ENCODE assay signal across 8 mouse cellular contexts in genomic region chr3:89164506-89165267, GRCm38 (mm10). TPM values are rescaled to one million over a fixed set of nuclear protein-coding genes. Genes with fewer than 3 reads are reported as not detected.
DNase-seq lines count a peak whose midpoint lies in the region; ATAC-seq and TF ChIP-seq lines count a peak whose summit lies in the region.

Clk2 (plus strand) TSS chr3:89164795.

- peak within 1 kb of the TSS; percentile 73 for H3K4me2 ChIP-seq in forebrain, embryonic 11.5 days (ENCODE audit: low read depth, low read length, severe bottlenecking)
- H3K4me2 ChIP-seq in heart, embryonic 16.5 days (ENCODE audit: low read depth, low read length): peak within 1 kb of the TSS; percentile 86
- peak within 1 kb of the TSS; percentile 86 for H3K4me2 ChIP-seq in liver, embryonic 16.5 days (ENCODE audit: low read depth, low read length)
- peak within 1 kb of the TSS; percentile 86 for H3K4me2 ChIP-seq in neural tube, embryonic 13.5 days

- TF ChIP-seq POLR2A in testis, adult 2 months (IDR thresholded peaks at IDR 0.05; ENCODE audit: control insufficient read depth, low read depth, low read length): peak; percentile 79

- H3K27ac ChIP-seq in forebrain, embryonic 11.5 days (ENCODE audit: low read depth, low read length): peak within 1 kb of the TSS; percentile 87
- peak within 1 kb of the TSS; percentile 99 for H3K27ac ChIP-seq in heart, embryonic 16.5 days (ENCODE audit: low read length)
- peak within 1 kb of the TSS; percentile 93 for H3K27ac ChIP-seq in liver, embryonic 16.5 days (ENCODE audit: low read length)
- H3K27ac ChIP-seq in neural tube, embryonic 13.5 days (replicated peaks): peak within 1 kb of the TSS; percentile 95
- peak within 1 kb of the TSS; percentile 95 for H3K27ac ChIP-seq in testis, adult 2 months (ENCODE audit: control insufficient read depth, insufficient read depth, low read depth, low read length)

- H3K4me1 ChIP-seq in forebrain, embryonic 11.5 days (replicated peaks; ENCODE audit: control insufficient read depth, insufficient read depth, low read length): peaks cover 17% of the 10 kb centered on the region; the same call in 1 of the 2 replicates
- peaks cover 21% of the 10 kb centered on the region for H3K4me1 ChIP-seq in heart, embryonic 16.5 days (ENCODE audit: control insufficient read depth, insufficient read depth, low read length)
- peaks cover 29% of the 10 kb centered on the region for H3K4me1 ChIP-seq in liver, embryonic 16.5 days (ENCODE audit: control insufficient read depth, low read depth, low read length)
- H3K4me1 ChIP-seq in neural tube, embryonic 13.5 days (replicated peaks): peaks cover 32% of the 10 kb centered on the region
- peaks cover 10% of the 10 kb centered on the region for H3K4me1 ChIP-seq in testis, adult 2 months (ENCODE audit: control insufficient read depth, insufficient read depth, low read length)

- peaks cover 16% of the 10 kb centered on the region for H3K36me3 ChIP-seq in forebrain, embryonic 11.5 days (ENCODE audit: control insufficient read depth, insufficient read depth, low read length)
- peaks cover 22% of the 10 kb centered on the region for H3K36me3 ChIP-seq in heart, embryonic 16.5 days (ENCODE audit: control insufficient read depth, insufficient read depth)
- H3K36me3 ChIP-seq in liver, embryonic 16.5 days (ENCODE audit: control insufficient read depth, insufficient read depth): peaks cover 20% of the 10 kb centered on the region
- peaks cover 30% of the 10 kb centered on the region for H3K36me3 ChIP-seq in neural tube, embryonic 13.5 days
- peaks cover 8% of the 10 kb centered on the region for H3K36me3 ChIP-seq in testis, adult 2 months (ENCODE audit: control insufficient read depth, insufficient read depth, low read length)

- no peaks in the 10 kb centered on the region for H3K9me3 ChIP-seq in forebrain, embryonic 11.5 days (ENCODE audit: control insufficient read depth, low read length)
- H3K9me3 ChIP-seq in heart, embryonic 16.5 days (replicated peaks; ENCODE audit: control insufficient read depth, low read length): no peaks in the 10 kb centered on the region
- no peaks in the 10 kb centered on the region for H3K9me3 ChIP-seq in liver, embryonic 16.5 days (replicated peaks; ENCODE audit: control insufficient read depth, low read length)
- H3K9me3 ChIP-seq in neural tube, embryonic 13.5 days: no peaks in the 10 kb centered on the region

- no peak for TF ChIP-seq CTCF in testis, adult 2 months (IDR thresholded peaks at IDR 0.05; ENCODE audit: control insufficient read depth, insufficient read depth, insufficient replicate concordance, low read depth, low read length)

- no peaks in the 10 kb centered on the region for H3K27me3 ChIP-seq in forebrain, embryonic 11.5 days (ENCODE audit: control insufficient read depth, insufficient read depth, low read length)
- H3K27me3 ChIP-seq in heart, embryonic 16.5 days (ENCODE audit: control insufficient read depth, insufficient read depth, low read length): no peaks in the 10 kb centered on the region
- peaks cover 3% of the 10 kb centered on the region for H3K27me3 ChIP-seq in liver, embryonic 16.5 days (ENCODE audit: control insufficient read depth, insufficient read depth, low read depth, low read length)
- no peaks in the 10 kb centered on the region for H3K27me3 ChIP-seq in neural tube, embryonic 13.5 days
- H3K27me3 ChIP-seq in testis, adult 2 months (ENCODE audit: control insufficient read depth, insufficient read depth, low read length): no peaks in the 10 kb centered on the region

- WGBS in forebrain, embryonic 11.5 days: under 1% methylated on average over 76 of the region's 79 CpGs
- WGBS in heart, embryonic 16.5 days: under 1% methylated on average over 68 of the region's 79 CpGs
- WGBS in liver, embryonic 16.5 days (ENCODE audit: insufficient replicate concordance): under 1% methylated on average over 78 of the region's 79 CpGs
- WGBS in neural tube, embryonic 13.5 days: under 1% methylated on average over 77 of the region's 79 CpGs

- DNase-seq in CD8-positive naive resting alpha-beta T cell, adult 2 months (ENCODE audit: low read depth in 2 of 2, low spot score in 2 of 2): peak; percentile 89
- peak; percentile 86 for DNase-seq in c-Kit-positive CD71-negative TER-119-negative erythroid progenitor cells, embryonic 14.5 days (ENCODE audit: low read depth)
- DNase-seq in forebrain, embryonic 11.5 days (ENCODE audit: low spot score): peak; percentile 97
- DNase-seq in kidney, postnatal 4 days: peak; percentile 95 to 97

- ATAC-seq in forebrain, embryonic 11.5 days (replicated peaks; ENCODE audit: low FRiP score): peak; percentile 97
- peak; percentile 99 for ATAC-seq in heart, embryonic 16.5 days (replicated peaks; ENCODE audit: extremely low read depth, insufficient read depth, low FRiP score)
- peak; percentile 98 for ATAC-seq in liver, embryonic 16.5 days (ENCODE audit: low read depth)
- ATAC-seq in neural tube, embryonic 13.5 days (ENCODE audit: low read depth): peak; percentile 94

- peak within 1 kb of the TSS; percentile 89 for H3K9ac ChIP-seq in forebrain, embryonic 11.5 days (ENCODE audit: low read length)
- H3K9ac ChIP-seq in heart, embryonic 16.5 days (ENCODE audit: low read length): peak within 1 kb of the TSS; percentile 99
- H3K9ac ChIP-seq in liver, embryonic 16.5 days (ENCODE audit: low read depth, low read length): peak within 1 kb of the TSS; percentile 90
- H3K9ac ChIP-seq in neural tube, embryonic 13.5 days: peak within 1 kb of the TSS; percentile 95

- peak within 1 kb of the TSS; percentile 91 for H3K4me3 ChIP-seq in forebrain, embryonic 11.5 days (ENCODE audit: low read depth, low read length)
- peak within 1 kb of the TSS; percentile 97 for H3K4me3 ChIP-seq in heart, embryonic 16.5 days (ENCODE audit: low read length)
- H3K4me3 ChIP-seq in liver, embryonic 16.5 days (ENCODE audit: low read depth, low read length): peak within 1 kb of the TSS; percentile 86
- H3K4me3 ChIP-seq in neural tube, embryonic 13.5 days: peak within 1 kb of the TSS; percentile 94
- H3K4me3 ChIP-seq in testis, adult 2 months (ENCODE audit: control insufficient read depth, low read depth, low read length): peak within 1 kb of the TSS; percentile 95

RNA-seq across cellular contexts. Expression of gene Clk2, which starts in this region (rescaled TPM):
- polyA plus RNA-seq in forebrain, embryonic 11.5 days (2014; fragmentation: Nextera tagmentation; extraction: Ambion mirVana): 34.7 and 40.8 TPM in 2 replicates
- polyA plus RNA-seq in heart, embryonic 16.5 days (2015; fragmentation: Nextera tagmentation; extraction: Ambion mirVana): 15.9 and 17.9 TPM in 2 replicates
- polyA plus RNA-seq in liver, embryonic 16.5 days (2015; fragmentation: Nextera tagmentation; extraction: Ambion mirVana): 6.4 and 8.4 TPM in 2 replicates
- polyA plus RNA-seq in neural tube, embryonic 13.5 days (2015; fragmentation: Nextera tagmentation; extraction: Ambion mirVana): 27.5 and 30.6 TPM in 2 replicates
- 48.3 and 50.6 TPM in 2 replicates for polyA plus RNA-seq in testis, adult 2 months (2012; rRNA removed)

Comparison
In these comparisons a context has a peak if more than half of its experiments do, and no peak if none do; other contexts are left out.
1. Peak in every context shown above with its lines: DNase-seq, ATAC-seq, H3K4me3 ChIP-seq and H3K27ac ChIP-seq.